Mouse (Mus musculus): ENCODE results near the gene Ptpn1.

GRCm38 (mm10) chr2:167950681-167951080 lies 18.8 kb downstream of the Ptpn1 start:
- no peak for TF ChIP-seq CTCF (conservative IDR thresholded peaks at IDR 0.05; ENCODE audit: low read length)
- TF ChIP-seq NANOG (IDR thresholded peaks at IDR 0.05; ENCODE audit: borderline replicate concordance, low read length), result no peak
- TF ChIP-seq POU5F1 (IDR thresholded peaks at IDR 0.05; ENCODE audit: borderline replicate concordance, low read length), result no peak

Measured in E14TG2a.4 (cell line).